Mouse (Mus musculus) liver, postnatal 0 days (tissue): ENCODE data around the gene Mtnr1a. TPM values are rescaled to one million over a fixed set of nuclear protein-coding genes. Genes with fewer than 3 reads are reported as not detected.

Source experiments
- ATAC-seq: fragments of 200-750 bp; cut with Nextera tagmentation; 2 replicates; pipeline ENCODE4 v1.8.0; 2017; ENCODE audit warnings: mild to moderate bottlenecking, moderate library complexity
- DNase-seq: peaks from one replicate; pipeline ENCODE4 v3.0.0-alpha.2; 2016
- H3K27ac ChIP-seq: fragments of 300-500 bp; sonication (generic); 2 replicates; pipeline ENCODE4 v1.5.1; 2014; ENCODE audit warnings: antibody characterized with exemption, moderate library complexity, mild to moderate bottlenecking, low read depth
- H3K27me3 ChIP-seq: fragments of 300-500 bp; sonication (generic); 2 replicates; pipeline ENCODE4 v1.6.1; 2014; ENCODE audit warnings: low read length, control low read depth, mixed read lengths; ENCODE audit not compliant: insufficient read depth
- H3K36me3 ChIP-seq: fragments of 300-500 bp; sonication (generic); replicated peaks from 2 replicates; pipeline ENCODE4 v1.6.1; 2014; ENCODE audit warnings: mild to moderate bottlenecking, control low read depth, low read length, moderate library complexity, mixed read lengths; ENCODE audit not compliant: insufficient read depth
- H3K4me1 ChIP-seq: fragments of 300-500 bp; sonication (generic); 2 replicates; pipeline ENCODE4 v1.6.1; 2014; ENCODE audit warnings: antibody characterized with exemption, mild to moderate bottlenecking, control low read depth; ENCODE audit not compliant: insufficient read depth
- H3K4me2 ChIP-seq: fragments of 300-500 bp; sonication (generic); 2 replicates; pipeline ENCODE4 v1.6.1; 2014; ENCODE audit warnings: low read depth, mild to moderate bottlenecking, low read length, moderate library complexity, mixed read lengths
- H3K4me3 ChIP-seq: fragments of 300-500 bp; sonication (generic); 2 replicates; pipeline ENCODE4 v1.5.1; 2014; ENCODE audit warnings: low read depth, low read length
- H3K9ac ChIP-seq: fragments of 300-500 bp; sonication (generic); replicated peaks from 2 replicates; pipeline ENCODE4 v1.6.1; 2014; ENCODE audit warnings: mild to moderate bottlenecking, moderate library complexity
- H3K9me3 ChIP-seq: fragments of 300-500 bp; sonication (generic); 2 replicates; pipeline ENCODE4 v1.6.1; 2016; ENCODE audit warnings: mild to moderate bottlenecking, control low read depth, low read length, mixed read lengths
- CTCF ChIP-seq: sonication (generic); IDR thresholded peaks from 2 replicates; pipeline ENCODE4 v1.5.1; 2016; ENCODE audit warnings: antibody characterized with exemption, low read depth
- EP300 ChIP-seq: IDR thresholded peaks from 2 replicates; pipeline ENCODE4 v1.6.1; 2016; ENCODE audit warnings: antibody characterized with exemption, low read depth, mild to moderate bottlenecking
- WGBS: fragments of 180-500 bp; shearing (Covaris S2); extraction: QIAGEN DNeasy Blood & Tissue Kit; methylation state at CpG from one replicate; pipeline ENCODE4 v1.1.7; 2014; ENCODE audit not compliant: insufficient replicate concordance; 5-methylcytosine and 5-hydroxymethylcytosine counted together
- polyA plus RNA-seq: library from polyadenylated mRNA; unstranded; fragments of >200 nt; fragmentation: Nextera tagmentation; extraction: Ambion mirVana; gene quantifications from 2 replicates; pipeline ENCODE4 v1.2.1, GENCODE M21; 2015

Gene Mtnr1a
- 0.13 and 0.16 TPM in 2 replicates for polyA plus RNA-seq

- Histone ChIP-seq H3K27ac (no peak within 1 kb of the TSS), H3K9ac (no peak within 1 kb of the TSS), H3K27me3 (no peaks in the 10 kb centered on the region), H3K9me3 (no peaks in the 10 kb centered on the region), H3K4me1 (no peaks in the 10 kb centered on the region), H3K4me3 (no peak within 1 kb of the TSS), H3K36me3 (no peaks in the 10 kb centered on the region), H3K4me2 (peak within 1 kb of the TSS; percentile 57)
- TF ChIP-seq CTCF (peak; percentile 98), EP300 (no peak)
- 12% methylated on average over 28 of the region's 29 CpGs for WGBS
- DNase-seq (peak; percentile 88), ATAC-seq (peak; percentile 89)
These were observed at the start of gene Mtnr1a for GRCm38 (mm10) chr8:45068759-45069386. Gene Mtnr1a, plus strand, starts transcription at chr8:45069137.

GRCm38 (mm10) chr8:45019241-45019640, 49.7 kb upstream of the Mtnr1a start:
- 82% methylated on average over 5 of the region's 5 CpGs for WGBS
- ATAC-seq (no peak), DNase-seq (no peak)
- H3K36me3 ChIP-seq: peaks cover 18% of the 10 kb centered on the region
- H3K9me3 ChIP-seq: peaks cover 6% of the 10 kb centered on the region
- H3K4me1 ChIP-seq: no peaks in the 10 kb centered on the region
- no peak overlapping the region for H3K4me3 ChIP-seq
- H3K27me3 ChIP-seq: no peaks in the 10 kb centered on the region
- H3K9ac ChIP-seq: no peak overlapping the region
- no peak for TF ChIP-seq EP300
- no peak for TF ChIP-seq CTCF
- no peak overlapping the region for H3K4me2 ChIP-seq
- H3K27ac ChIP-seq: no peak overlapping the region

GRCm38 (mm10) chr8:45021171-45021570, 47.8 kb upstream of the Mtnr1a start:
- H3K4me2 ChIP-seq: no peak overlapping the region
- no peak for ATAC-seq
- peaks cover 28% of the 10 kb centered on the region for H3K36me3 ChIP-seq
- no peak for DNase-seq
- H3K27ac ChIP-seq: no peak overlapping the region
- no peaks in the 10 kb centered on the region for H3K4me1 ChIP-seq
- no peak overlapping the region for H3K4me3 ChIP-seq
- no peaks in the 10 kb centered on the region for H3K27me3 ChIP-seq
- no peak overlapping the region for H3K9ac ChIP-seq
- no peak for TF ChIP-seq CTCF
- WGBS: 89% methylated on average over 5 of the region's 5 CpGs
- peaks cover 12% of the 10 kb centered on the region for H3K9me3 ChIP-seq

- H3K36me3 ChIP-seq: peaks cover 30% of the 10 kb centered on the region
- H3K9ac ChIP-seq: no peak overlapping the region
- no peak for DNase-seq
- 81% methylated on average over 21 of the region's 21 CpGs for WGBS
- H3K4me3 ChIP-seq: no peak overlapping the region
- no peaks in the 10 kb centered on the region for H3K4me1 ChIP-seq
- peaks cover 12% of the 10 kb centered on the region for H3K9me3 ChIP-seq
- H3K27me3 ChIP-seq: no peaks in the 10 kb centered on the region
- no peak for TF ChIP-seq CTCF
- TF ChIP-seq EP300: no peak
- no peak overlapping the region for H3K4me2 ChIP-seq
- no peak for ATAC-seq
- no peak overlapping the region for H3K27ac ChIP-seq
These were observed 46.8 kb upstream of the Mtnr1a start for GRCm38 (mm10) chr8:45021911-45022665.

GRCm38 (mm10) chr8:45028081-45028497, 40.8 kb upstream of the Mtnr1a start:
- no peak for DNase-seq
- whole genome bisulfite sequencing: 65% methylated on average over 6 of the region's 6 CpGs
- Histone ChIP-seq H3K9ac (no peak overlapping the region), H3K9me3 (peaks cover 12% of the 10 kb centered on the region), H3K4me2 (no peak overlapping the region), H3K4me1 (no peaks in the 10 kb centered on the region), H3K36me3 (peaks cover 28% of the 10 kb centered on the region), H3K27me3 (no peaks in the 10 kb centered on the region), H3K27ac (no peak overlapping the region), H3K4me3 (no peak overlapping the region)
- no peak for ATAC-seq
- TF ChIP-seq CTCF: no peak
- no peak for TF ChIP-seq EP300

GRCm38 (mm10) chr8:45038350-45038749, 30.6 kb upstream of the Mtnr1a start:
- Histone ChIP-seq H3K4me3 (no peak overlapping the region), H3K9me3 (no peaks in the 10 kb centered on the region; the same call in 1 of the 2 replicates), H3K4me1 (no peaks in the 10 kb centered on the region), H3K27ac (no peak overlapping the region), H3K36me3 (peaks cover 38% of the 10 kb centered on the region), H3K27me3 (no peaks in the 10 kb centered on the region), H3K9ac (no peak overlapping the region), H3K4me2 (no peak overlapping the region)
- WGBS: 82% methylated on average over 13 of the region's 15 CpGs
- DNase-seq: no peak
- ATAC-seq: no peak
- TF ChIP-seq CTCF (no peak), EP300 (no peak)
